Mouse (Mus musculus) heart, adult 8-10 months (tissue): Measurements from ENCODE around the gene Prex1. TPM values are rescaled to one million over a fixed set of nuclear protein-coding genes. Genes with fewer than 3 reads are reported as not detected.
"Not testable (repeated sequence)": the region's sequence is repeated elsewhere in the genome, so short reads cannot be mapped to it uniquely, and the experiment has no call there.

ENCODE experiments used
- DNase-seq: peaks from one replicate; pipeline ENCODE4 v3.0.0; 2022; ENCODE audit warnings: low spot score
- total RNA-seq, 4 experiments: library from RNA; stranded (reverse); gene quantifications; 2 replicates each; pipeline ENCODE4 v1.2.4; 2022

The Prex1 gene
- 1 to 10 TPM; 4.2 to 5.4 (median 4.8) TPM for total RNA-seq

DNA sequence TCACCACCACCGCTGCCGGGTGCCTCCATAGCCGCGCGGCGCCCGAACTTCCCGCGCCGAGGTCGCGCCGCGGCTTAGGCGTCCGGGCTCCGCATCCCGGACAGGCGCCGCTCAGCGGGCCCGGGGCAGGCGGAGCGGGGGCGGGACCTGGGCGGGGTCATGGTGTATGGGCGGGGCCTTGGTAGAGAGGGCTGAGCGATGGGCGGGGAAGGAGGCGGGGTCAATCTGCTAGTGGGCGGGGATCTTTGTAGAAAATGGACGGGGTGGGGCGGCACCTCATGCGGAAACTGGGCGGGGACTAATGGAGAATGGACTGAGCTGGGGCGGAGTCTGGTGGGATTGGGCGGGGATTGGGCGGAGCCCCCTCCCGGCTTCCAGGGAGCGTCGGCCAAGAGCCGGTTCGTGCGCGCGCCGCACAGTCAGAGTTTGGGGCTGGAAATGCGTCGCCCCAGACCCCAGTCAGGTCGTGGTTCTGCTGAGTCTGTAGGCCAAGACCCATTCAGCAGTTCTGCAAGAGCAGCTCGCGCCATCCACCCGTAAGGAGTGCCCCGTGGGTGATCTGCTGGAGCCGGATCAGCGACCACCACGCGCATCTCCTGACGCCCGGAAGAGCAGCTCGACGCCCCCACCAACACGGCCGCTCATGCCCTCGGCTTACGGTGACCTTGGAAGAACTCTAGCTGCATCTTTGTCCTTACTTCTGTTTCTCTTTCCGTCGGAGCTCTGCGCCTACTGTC, at the start of gene Prex1:
Prex1 (minus strand) TSS at position 143 of the 737 bp plus-strand sequence.
- peak; percentile 98 for DNase-seq

GRCm38 (mm10) chr2:166757969-166758368, 44.3 kb upstream of the Prex1 start:
- DNase-seq, result no peak

DNA sequence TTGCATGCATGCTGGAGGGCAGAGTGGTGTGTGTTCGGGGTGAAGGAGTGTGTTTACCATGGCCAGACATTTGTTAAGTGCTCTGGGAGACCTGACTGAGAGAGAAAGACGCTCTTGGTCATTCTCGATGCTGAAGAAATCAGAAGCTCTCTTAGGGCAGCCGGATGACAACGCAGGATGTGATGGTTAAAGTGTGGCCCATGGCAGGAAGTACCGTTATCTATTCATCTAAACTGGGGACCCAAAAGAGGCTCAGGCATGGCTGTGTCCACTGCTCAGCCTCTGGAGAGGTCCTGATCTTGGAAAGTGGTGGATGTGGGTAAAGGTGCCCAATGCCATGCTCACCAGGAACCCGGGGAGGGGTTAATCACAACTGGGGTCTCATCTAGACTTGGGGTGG, 41.1 kb upstream of the Prex1 start:
- no peak for DNase-seq

GRCm38 (mm10) chr2:166754194-166754593, 40.6 kb upstream of the Prex1 start:
- DNase-seq, result no peak

DNA sequence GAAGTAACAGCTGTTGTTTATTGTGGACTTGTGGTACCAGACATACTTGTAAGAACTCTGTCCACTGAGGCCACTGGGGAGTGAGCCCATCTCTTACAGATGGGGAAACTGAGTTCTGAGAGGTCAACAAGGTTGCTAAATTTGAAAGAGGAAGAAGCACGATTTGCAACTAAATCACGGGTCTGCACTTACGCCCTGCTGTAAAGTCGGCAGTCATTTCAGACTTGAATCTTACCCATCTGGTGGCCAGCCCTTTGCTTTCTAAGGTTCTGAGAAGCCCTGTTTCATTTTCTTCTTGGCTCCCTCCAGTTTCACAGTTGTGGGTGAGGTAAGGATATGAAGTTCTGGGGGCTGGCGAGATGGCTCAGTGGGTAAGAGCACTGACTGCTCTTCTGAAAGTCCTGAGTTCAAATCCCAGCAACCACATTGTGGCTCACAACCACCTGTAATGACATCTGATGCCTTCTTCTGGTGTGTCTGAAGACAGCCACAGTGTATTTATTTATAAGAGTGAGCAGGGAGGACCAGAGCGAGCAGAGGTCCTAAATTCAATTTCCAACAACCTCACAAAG, 37.1 kb upstream of the Prex1 start:
- DNase-seq, result no peak

DNA sequence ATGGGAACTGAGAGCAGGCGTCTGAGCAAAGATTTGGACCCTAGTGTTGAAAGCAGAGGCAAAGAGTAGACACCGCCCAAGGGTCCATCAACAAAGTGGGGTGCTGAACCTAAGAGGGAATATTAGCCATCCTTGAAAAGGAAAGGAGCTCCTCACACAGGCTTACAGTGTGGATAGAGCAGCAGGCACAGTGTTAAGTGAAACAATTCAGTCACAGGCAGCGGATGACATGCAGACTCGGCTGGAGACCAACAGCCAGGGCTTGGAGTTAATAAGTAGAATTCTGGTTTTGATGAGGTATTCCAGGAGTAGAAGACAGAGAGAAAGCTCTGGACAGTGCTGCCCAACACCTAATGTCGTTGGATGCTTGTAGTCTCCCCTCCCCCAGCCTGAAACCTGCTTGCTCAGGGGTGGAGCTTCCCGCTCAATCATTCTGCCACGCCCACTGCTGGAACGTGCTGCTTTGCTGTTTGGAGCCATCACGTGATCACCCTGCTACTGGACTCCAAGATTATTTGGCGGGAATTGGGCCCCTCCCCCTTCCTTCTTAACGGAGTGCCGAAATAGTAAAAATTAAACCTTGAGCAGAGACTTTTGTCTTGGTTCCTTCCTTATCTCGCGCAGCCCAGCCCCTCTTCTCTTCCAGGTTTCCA, 32.8 kb upstream of the Prex1 start:
- DNase-seq, result peak; percentile 14

DNA sequence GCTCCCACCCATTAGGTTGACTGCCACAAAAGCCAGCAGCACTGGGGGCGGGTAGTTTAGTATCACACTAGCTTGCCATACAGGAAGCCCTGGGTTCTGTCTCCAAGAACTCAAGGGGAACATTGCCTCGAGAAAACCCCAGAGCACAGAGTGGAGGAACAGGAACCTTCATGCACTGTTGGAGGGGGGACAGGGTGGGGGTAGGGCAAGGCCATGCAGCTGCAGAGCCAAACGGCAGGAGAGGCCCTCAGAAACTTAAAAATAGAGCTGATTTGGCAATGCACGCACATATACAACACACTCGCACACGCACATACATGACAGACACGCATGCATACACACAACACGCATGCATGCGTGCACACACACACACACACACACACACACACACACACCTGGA, 32.2 kb upstream of the Prex1 start:
- DNase-seq, result no peak

GRCm38 (mm10) chr2:166744433-166744832, 30.8 kb upstream of the Prex1 start:
- DNase-seq, result no peak

DNA sequence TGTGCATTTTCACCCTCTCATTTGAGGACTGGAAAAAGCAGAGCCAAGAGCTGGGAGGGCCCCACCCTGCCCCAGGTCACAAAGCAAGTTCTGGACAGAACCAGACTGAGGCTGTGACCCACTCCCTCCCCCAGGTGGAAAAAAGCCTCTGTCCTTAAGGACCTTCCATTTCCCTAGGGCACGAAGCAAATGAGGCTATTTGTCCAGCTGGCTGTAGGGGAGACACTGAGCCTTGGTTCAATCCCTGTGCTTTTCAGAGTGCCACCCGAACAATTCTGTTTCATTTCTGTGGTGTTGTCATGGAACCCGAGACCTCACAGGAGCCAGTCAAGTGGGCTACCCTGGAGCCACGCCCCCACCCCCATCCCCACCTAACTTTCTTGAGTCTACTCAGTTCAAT, 29.9 kb upstream of the Prex1 start:
- no peak for DNase-seq

DNA sequence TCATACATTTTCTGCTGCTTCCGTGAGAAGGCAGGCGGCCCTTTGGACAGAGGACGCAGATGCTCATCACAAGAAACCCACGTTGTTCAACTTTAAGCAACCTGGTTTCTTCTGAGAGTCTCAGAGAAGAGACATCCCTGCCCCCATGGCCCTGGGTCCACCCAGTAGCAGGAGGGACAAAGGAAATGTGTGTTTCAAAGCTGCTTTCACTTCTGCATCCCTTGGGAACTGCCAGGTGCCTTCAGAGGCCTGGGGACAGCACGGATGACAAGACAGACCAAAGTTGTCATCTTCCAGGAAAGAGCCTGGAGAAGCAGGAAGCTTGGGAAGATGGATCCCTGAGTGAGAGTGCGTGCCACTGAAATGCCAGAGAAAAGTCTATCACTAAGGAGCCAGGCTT, 27.8 kb upstream of the Prex1 start:
- DNase-seq, result no peak

- no peak for DNase-seq
These were observed 26.8 kb upstream of the Prex1 start for GRCm38 (mm10) chr2:166740396-166740795.

DNA sequence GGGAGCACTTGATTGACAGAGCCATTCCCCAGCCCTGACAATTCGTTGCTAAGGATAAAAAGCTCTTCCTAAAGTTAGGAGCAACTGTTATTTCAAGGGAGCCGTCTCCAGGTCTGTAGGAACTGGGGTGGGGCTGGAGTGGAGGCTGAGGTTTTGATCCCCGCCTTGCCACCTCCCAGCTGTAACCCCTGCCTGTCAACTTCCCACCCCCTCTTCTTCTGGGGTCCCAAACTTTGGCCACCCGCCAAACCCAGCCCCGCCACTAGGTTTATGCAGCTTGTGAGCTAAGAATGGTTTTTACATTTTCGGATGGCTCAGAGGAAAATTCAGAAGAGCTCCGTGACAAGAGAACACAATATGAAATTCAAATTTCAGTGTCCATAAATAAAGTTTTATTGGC, 23.7 kb upstream of the Prex1 start:
- DNase-seq, result no peak

GRCm38 (mm10) chr2:166735469-166736001, 21.9 kb upstream of the Prex1 start:
- no peak for DNase-seq

DNA sequence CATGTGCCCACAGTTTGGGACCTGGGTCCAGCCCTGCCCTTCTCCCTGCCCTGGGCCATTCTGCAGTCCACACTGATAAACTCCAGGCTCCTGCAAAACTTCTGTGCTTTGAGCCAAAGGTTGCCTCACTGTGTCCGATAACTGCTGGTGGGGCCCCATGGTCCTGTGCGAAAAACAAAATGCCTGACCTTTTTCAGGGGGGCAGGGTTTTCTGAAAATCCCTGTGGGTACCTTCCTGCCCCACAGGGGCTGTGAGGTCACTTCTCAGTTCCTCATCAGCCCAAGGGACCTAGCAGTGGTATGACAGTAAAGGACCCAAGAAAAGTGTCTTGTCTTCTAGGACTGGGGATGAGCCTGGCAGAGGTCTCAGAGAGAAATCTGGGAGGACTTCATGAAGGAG, 19.2 kb upstream of the Prex1 start:
- DNase-seq, result no peak

DNA sequence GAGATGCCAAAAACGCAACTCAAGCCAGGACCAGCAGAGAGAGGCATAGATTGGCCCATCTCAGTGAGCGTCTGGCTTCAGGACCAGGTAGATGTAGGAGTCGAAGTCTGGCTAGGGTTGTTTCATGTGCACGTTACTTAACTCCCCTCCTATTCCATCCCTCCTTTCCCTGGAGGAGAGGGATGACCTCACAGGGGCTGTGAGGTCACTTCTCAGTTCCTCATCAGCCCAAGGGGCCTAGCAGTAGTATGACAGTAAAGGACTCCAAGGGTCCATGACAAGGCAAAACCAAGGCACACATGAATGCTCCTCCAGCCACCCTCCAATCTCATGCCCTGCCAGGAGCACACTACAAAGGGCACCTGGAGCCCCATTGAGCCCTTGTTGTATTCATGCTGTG, 18.5 kb upstream of the Prex1 start:
- DNase-seq, result no peak

DNA sequence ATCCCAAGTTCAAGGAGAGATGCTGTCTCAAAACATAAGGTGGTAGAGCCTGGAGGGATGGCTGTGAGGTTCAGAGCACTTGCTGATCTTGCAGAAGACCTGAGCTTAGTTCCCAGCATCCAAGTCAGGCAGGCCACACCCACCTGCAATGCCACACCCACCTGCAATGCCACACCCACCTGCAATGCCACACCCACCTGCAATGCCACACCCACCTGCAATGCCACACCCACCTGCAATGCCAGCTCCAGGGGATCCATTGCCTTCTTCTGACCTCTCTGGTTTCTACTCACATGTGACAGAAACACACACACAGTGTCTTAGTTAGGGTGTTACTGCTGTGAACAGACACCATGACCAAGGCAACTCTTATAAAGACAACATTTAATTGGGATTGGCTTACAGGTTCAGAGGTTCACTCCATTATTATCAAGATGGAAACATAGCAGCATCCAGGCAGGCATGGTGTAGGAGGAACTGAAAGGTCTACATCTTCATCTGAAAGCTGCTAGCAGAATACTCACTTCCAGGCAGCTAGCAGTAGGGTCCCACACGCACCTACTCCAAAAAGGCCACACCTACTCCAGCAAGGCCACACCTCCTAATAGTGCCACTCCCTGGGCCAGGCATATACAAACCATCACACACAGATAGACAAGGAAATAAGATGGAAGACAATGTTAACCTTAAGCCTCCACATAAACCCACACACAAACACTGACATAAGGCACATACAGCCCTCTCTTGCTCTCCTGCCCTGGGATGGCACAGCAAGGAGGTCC, 17.7 kb upstream of the Prex1 start:
- not testable (repeated sequence) for DNase-seq

DNA sequence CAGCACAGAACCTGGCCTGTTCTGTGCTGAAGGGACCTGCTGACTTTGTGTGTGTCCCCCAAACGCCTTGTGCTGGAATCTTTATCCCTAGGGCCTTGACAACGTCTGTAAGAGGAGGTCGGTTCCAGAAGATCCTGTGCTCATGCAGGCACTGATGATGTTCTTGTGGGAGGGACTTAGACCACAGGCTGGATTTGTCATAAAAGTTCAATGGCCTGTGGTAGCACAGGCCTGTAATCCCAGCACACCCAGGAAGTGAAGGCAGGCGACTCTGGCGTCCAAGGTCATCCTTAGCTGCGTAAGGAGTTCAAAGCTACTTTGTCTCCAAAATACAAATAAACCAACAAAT, 16.9 kb upstream of the Prex1 start:
- DNase-seq, result peak; percentile 39

- peak; percentile 78 for DNase-seq
These were observed 16.3 kb upstream of the Prex1 start for GRCm38 (mm10) chr2:166729656-166730566.

DNA sequence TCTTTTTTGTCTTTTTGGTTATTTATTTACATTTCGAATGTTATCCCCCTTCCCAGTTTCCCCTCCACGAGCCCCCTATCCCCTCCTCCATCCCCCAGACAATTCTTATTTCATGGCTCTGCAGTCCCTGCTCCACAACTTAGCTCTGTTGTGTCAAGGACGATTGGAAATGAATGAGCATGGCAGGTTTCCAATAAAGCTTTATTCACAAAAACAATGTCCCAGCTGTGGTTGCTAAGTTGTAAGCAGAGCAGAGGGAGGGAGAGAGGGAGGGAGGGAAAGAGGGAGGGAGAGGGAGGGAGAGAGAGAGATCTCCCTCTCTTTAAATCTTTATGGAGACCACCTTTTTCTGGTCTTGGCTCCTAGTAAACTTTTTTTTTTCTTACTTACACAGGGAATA, 15.4 kb upstream of the Prex1 start:
- no peak for DNase-seq

- DNase-seq, result no peak
These were observed 14.6 kb upstream of the Prex1 start for GRCm38 (mm10) chr2:166728261-166728680.

- DNase-seq, result no peak
These were observed 14.2 kb upstream of the Prex1 start for GRCm38 (mm10) chr2:166727790-166728189.
